Mouse (Mus musculus) urinary bladder, adult 2 months (tissue): Measurements from ENCODE around the gene Sectm1b. TPM values are rescaled to one million over a fixed set of nuclear protein-coding genes. Genes with fewer than 3 reads are reported as not detected.
"Not testable (repeated sequence)": the region's sequence is repeated elsewhere in the genome, so short reads cannot be mapped to it uniquely, and the experiment has no call there.

ENCODE experiments used
- DNase-seq: peaks from one replicate; pipeline ENCODE4 v3.0.0; 2022; ENCODE audit warnings: low spot score
- polyA plus RNA-seq: library from polyadenylated mRNA; depleted of rRNA; stranded (reverse); fragments of >200 nt; gene quantifications from 2 replicates; pipeline ENCODE4 v1.2.3, GENCODE M21; 2012

Sectm1b gene
- polyA plus RNA-seq, 1 experiment = not detected

GRCm38 (mm10) chr11:121069662-121070061 lies 6.3 kb upstream of the Sectm1b start:
- DNase-seq = not testable (repeated sequence)

- no peak for DNase-seq
Observed at GRCm38 (mm10) chr11:121067895-121068294, 4.5 kb upstream of the Sectm1b start.

- no peak for DNase-seq
Observed at GRCm38 (mm10) chr11:121064197-121064596, 828 bp upstream of the Sectm1b start.

- DNase-seq = no peak
Observed at GRCm38 (mm10) chr11:121061615-121062014, 1.8 kb downstream of the Sectm1b start.

GRCm38 (mm10) chr11:121060401-121061067 lies 2.8 kb downstream of the Sectm1b start:
- DNase-seq = not testable (repeated sequence)

GRCm38 (mm10) chr11:121059471-121059870 lies 3.9 kb downstream of the Sectm1b start:
- DNase-seq = no peak

- no peak for DNase-seq
Observed at GRCm38 (mm10) chr11:121058956-121059355, 4.4 kb downstream of the Sectm1b start.

GRCm38 (mm10) chr11:121058122-121058521 lies 5.2 kb downstream of the Sectm1b start:
- DNase-seq = no peak

- no peak for DNase-seq
Observed at GRCm38 (mm10) chr11:121056536-121057236, 6.7 kb downstream of the Sectm1b start.

- DNase-seq = peak; percentile 43
Observed at GRCm38 (mm10) chr11:121053536-121053935, 9.8 kb downstream of the Sectm1b start.

GRCm38 (mm10) chr11:121052387-121052786 lies 11.0 kb downstream of the Sectm1b start:
- DNase-seq = no peak

- no peak for DNase-seq
Observed at GRCm38 (mm10) chr11:121051793-121052192, 11.6 kb downstream of the Sectm1b start.

GRCm38 (mm10) chr11:121049840-121050239 lies 13.5 kb downstream of the Sectm1b start:
- no peak for DNase-seq

- DNase-seq = no peak
Observed at GRCm38 (mm10) chr11:121047826-121048399, 15.5 kb downstream of the Sectm1b start.

GRCm38 (mm10) chr11:121045286-121045685 lies 18.1 kb downstream of the Sectm1b start:
- DNase-seq = no peak

- not testable (repeated sequence) for DNase-seq
Observed at GRCm38 (mm10) chr11:121043025-121043424, 20.3 kb downstream of the Sectm1b start.

- no peak for DNase-seq
Observed at GRCm38 (mm10) chr11:121042480-121042879, 20.9 kb downstream of the Sectm1b start.

- no peak for DNase-seq
Observed at GRCm38 (mm10) chr11:121041636-121042035, 21.7 kb downstream of the Sectm1b start.

GRCm38 (mm10) chr11:121041212-121041611 lies 22.2 kb downstream of the Sectm1b start:
- DNase-seq = peak; percentile 61

GRCm38 (mm10) chr11:121039302-121039701 lies 24.1 kb downstream of the Sectm1b start, which contains the start of gene Cd7:
Gene Cd7 (minus strand): TSS chr11:121039418.
- no peak for DNase-seq

GRCm38 (mm10) chr11:121038366-121039240 lies 24.8 kb downstream of the Sectm1b start:
- DNase-seq = no peak

- DNase-seq = no peak
Observed at GRCm38 (mm10) chr11:121033118-121033517, 30.3 kb downstream of the Sectm1b start.
